Mouse (Mus musculus) ES-Bruce4 (cell line): ENCODE measurements around the gene Ing1. TPM values are rescaled to one million over a fixed set of nuclear protein-coding genes. Genes with fewer than 3 reads are reported as not detected.
"Not testable (repeated sequence)": the region's sequence is repeated elsewhere in the genome, so short reads cannot be mapped to it uniquely, and the experiment has no call there.

Experiments used
- H3K27ac ChIP-seq: 2 replicates; pipeline ENCODE4 v1.5.1; 2012; ENCODE audit warnings: low read length, inconsistent platforms; ENCODE audit not compliant: insufficient read depth
- H3K27me3 ChIP-seq: 2 replicates; pipeline ENCODE4 v1.6.1; 2012; ENCODE audit warnings: mild to moderate bottlenecking, low read length, inconsistent platforms; ENCODE audit not compliant: control insufficient read depth, poor library complexity, insufficient read depth, severe bottlenecking
- H3K36me3 ChIP-seq: 2 replicates; pipeline ENCODE4 v1.6.1; 2012; ENCODE audit warnings: inconsistent platforms, mild to moderate bottlenecking, low read length, moderate library complexity; ENCODE audit not compliant: control insufficient read depth, poor library complexity, insufficient read depth, severe bottlenecking
- H3K4me1 ChIP-seq: one replicate; pipeline ENCODE4 v1.8.1; 2011; ENCODE audit warnings: low read length; ENCODE audit not compliant: control insufficient read depth, insufficient read depth
- H3K4me3 ChIP-seq: 2 replicates; pipeline ENCODE4 v1.5.1; 2011; ENCODE audit warnings: low read depth, mild to moderate bottlenecking, low read length
- H3K9ac ChIP-seq: 2 replicates; pipeline ENCODE4 v1.6.1; 2012; ENCODE audit warnings: low read depth, mild to moderate bottlenecking, inconsistent platforms; ENCODE audit not compliant: poor library complexity, severe bottlenecking
- H3K9me3 ChIP-seq: replicated peaks from 2 replicates; pipeline ENCODE4 v1.6.1; 2012; ENCODE audit warnings: mild to moderate bottlenecking, low read length, inconsistent platforms; ENCODE audit not compliant: control insufficient read depth, poor library complexity, insufficient read depth, severe bottlenecking
- CTCF ChIP-seq: IDR thresholded peaks from one replicate; pipeline ENCODE4 v1.8.1; 2011; ENCODE audit warnings: low read depth, low read length
- EP300 ChIP-seq: IDR thresholded peaks from 2 replicates; pipeline ENCODE4 v1.6.1; 2011; ENCODE audit warnings: low read depth, low read length; ENCODE audit not compliant: insufficient read depth
- POLR2A ChIP-seq: IDR thresholded peaks from one replicate; pipeline ENCODE4 v1.8.1; 2011; ENCODE audit warnings: low read length; ENCODE audit not compliant: insufficient read depth
- polyA plus RNA-seq: library from polyadenylated mRNA; stranded (reverse); fragments of >200 nt; gene quantifications from 2 replicates; pipeline ENCODE4 v1.2.4, GENCODE M21; 2011; ENCODE audit warnings: low read depth; ENCODE audit not compliant: missing spikeins, insufficient read depth, insufficient read length

Gene Ing1
- polyA plus RNA-seq, 1 experiment, result 59.1 TPM

DNA sequence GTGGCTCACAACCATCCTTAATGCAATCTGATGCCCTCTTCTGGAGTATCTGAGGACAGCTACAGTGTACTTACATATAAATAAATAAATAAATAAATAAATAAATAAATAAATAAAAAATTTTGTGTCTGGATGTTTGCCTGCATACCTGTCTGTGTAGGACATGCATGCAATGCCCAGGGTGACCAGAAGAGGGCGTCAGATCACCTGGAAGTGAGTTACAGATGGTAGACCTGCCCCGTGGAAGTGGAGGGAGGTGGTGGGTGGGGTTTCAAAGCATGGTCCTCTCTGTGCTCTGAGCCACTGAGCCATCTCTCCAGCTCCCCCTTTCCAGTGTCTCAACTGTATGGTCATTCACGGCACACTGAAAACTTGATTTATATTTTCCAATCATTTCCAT, 11.0 kb upstream of the Ing1 start:
- Histone ChIP-seq H3K9me3 (no peaks in the 10 kb centered on the region), H3K4me3 (no peak overlapping the region), H3K27me3 (no peaks in the 10 kb centered on the region), H3K9ac (no peak overlapping the region), H3K27ac (no peak overlapping the region), H3K36me3 (peaks cover 17% of the 10 kb centered on the region), H3K4me1 (no peaks in the 10 kb centered on the region)
- TF ChIP-seq POLR2A (no peak), CTCF (peak; percentile 86)

DNA sequence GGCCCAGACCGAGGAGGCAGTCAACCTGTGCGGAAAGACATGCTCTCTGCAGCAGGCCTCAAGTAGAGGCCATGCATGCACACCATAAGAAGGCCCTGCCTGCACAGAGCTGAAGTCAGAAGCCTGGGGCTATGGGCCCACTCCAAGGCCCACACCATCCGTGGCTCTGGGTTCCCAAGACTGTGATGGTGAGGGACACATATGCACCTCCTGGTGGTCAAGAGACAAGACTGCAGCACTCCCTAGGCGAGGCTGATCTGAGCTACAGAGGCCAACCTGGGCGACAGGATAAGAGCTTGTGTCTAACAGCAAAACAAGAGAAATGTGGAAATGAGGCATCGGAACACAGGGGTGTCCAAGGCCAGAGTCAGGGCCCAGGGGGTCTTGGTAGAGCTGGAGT, 8.3 kb upstream of the Ing1 start:
- Histone ChIP-seq H3K9me3 (no peaks in the 10 kb centered on the region), H3K27me3 (no peaks in the 10 kb centered on the region), H3K27ac (no peak overlapping the region), H3K4me3 (no peak overlapping the region), H3K36me3 (peaks cover 11% of the 10 kb centered on the region), H3K4me1 (no peaks in the 10 kb centered on the region), H3K9ac (no peak overlapping the region)
- no peak for TF ChIP-seq EP300
- peak; percentile 73 for TF ChIP-seq CTCF

DNA sequence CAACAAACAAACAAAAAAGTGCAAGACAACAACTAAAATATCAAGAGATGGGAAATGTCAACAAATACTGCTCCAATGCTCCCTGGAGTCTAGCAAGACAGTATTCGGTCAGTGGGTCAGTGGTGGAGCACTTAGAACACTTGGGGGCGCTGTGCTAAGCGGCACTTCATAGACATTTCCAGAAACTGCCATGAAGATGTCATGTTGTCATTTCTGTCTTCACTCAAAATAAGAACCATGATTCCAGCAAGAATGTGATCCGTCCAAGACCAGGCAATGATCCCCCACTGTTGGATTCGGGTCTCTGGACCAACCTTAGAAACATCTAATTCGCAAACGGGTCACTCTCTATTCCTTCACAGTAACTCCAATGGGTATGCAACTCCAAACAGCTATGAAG, 5.7 kb upstream of the Ing1 start:
- H3K27ac ChIP-seq, result peak overlapping the region; percentile 29; the same call in 1 of the 2 replicates

DNA sequence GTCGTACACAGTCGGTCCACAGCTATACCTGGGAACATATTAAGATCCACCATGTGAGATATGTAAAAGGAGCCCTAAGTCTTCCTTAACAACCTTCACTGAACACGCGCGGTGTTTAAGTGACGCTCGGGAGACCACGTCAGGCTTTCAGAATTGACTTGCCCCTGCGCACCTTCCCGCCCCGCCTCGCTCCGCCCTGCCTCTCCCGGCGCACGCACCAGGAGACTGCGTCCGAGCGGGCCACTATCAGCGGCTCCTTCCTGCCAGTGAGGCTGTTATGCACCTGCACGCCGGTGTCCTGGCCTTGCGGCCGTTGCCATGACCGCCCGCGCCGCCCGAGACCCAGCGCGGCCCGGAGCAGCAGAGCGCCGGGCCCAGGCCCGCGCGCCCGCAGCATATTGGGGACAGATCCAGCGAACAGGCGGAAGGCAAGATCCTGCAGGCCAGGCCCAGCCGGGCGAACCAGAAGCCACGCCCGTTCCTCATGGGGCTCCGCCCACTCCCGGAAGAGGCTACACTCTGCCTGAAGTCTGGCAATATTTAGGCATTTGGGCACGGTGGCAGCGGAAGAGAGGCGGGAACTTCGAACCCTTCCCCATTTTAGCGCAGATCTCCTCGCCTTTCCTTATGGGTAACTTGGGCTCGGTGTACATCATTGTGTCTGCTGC, 5.0 kb upstream of the Ing1 start, which contains the start of gene Cars2:
TSS of gene Cars2 (minus strand) at position 503 of the 668 bp plus-strand sequence.
- TF ChIP-seq CTCF (no peak), POLR2A (peak; percentile 90)
- Histone ChIP-seq H3K27me3 (no peaks in the 10 kb centered on the region), H3K27ac (peak within 1 kb of the TSS; percentile 70), H3K36me3 (0 out of 2 replicates have a peak, but pooled peaks cover 4% of the 10 kb centered on the region), H3K4me3 (peak within 1 kb of the TSS; percentile 81), H3K9me3 (no peaks in the 10 kb centered on the region), H3K4me1 (no peaks in the 10 kb centered on the region), H3K9ac (peak within 1 kb of the TSS; percentile 70)

More for the DNA sequence above, 5.7 kb upstream of the Ing1 start:
- Histone ChIP-seq H3K27me3 (no peaks in the 10 kb centered on the region), H3K4me3 (peak overlapping the region; percentile 75), H3K9ac (peak overlapping the region; percentile 70), H3K4me1 (no peaks in the 10 kb centered on the region), H3K36me3 (peaks cover 7% of the 10 kb centered on the region; the same call in 1 of the 2 replicates), H3K9me3 (no peaks in the 10 kb centered on the region)
- TF ChIP-seq EP300, result no peak
- peak; percentile 76 for TF ChIP-seq CTCF

DNA sequence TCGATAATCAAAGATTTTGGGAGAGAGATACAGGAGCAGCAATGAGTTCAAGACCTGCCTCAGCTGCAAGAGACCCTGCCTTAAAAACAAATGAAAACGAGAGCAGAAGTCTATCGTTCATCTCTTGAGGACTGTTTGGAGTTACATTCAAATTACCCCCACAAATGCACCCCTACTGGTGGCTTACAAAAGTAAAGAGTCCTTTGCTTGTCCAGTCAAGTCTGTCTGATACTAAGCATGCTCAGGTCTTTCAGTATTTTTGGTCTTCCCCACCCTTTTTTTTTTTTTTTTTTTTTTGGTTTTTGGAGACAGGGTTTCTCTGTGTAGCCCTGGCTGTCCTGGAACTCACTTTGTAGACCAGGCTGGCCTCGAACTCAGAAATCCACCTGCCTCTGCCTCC, 3.9 kb upstream of the Ing1 start:
- H3K4me1 ChIP-seq, H3K4me3 ChIP-seq, H3K9me3 ChIP-seq, H3K36me3 ChIP-seq, H3K27ac ChIP-seq, H3K27me3 ChIP-seq: not testable (repeated sequence)
- H3K9ac ChIP-seq, result peak overlapping the region; percentile 70; the same call in 1 of the 2 replicates

DNA sequence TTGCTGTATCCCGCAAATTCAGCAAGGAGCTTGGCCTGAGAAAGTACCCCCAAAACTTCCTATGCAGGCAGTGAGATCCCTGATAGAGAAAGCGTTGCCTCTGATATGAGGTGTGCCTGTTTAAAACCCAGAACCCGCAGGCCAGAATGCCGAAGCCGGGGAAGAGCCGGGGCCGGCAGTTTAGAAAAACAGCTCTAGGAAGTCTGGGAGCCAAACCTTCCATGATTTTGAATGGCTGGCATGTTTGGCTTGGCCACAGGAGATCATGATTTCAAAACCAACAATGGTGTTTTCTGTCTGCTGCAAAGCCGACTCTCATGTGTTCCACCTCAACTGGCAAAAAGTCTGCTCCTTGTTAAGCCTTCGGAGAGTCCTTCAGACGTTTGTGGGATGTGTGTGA, 3.0 kb upstream of the Ing1 start:
- no peaks in the 10 kb centered on the region for H3K4me1 ChIP-seq
- no peak overlapping the region for H3K4me3 ChIP-seq
- H3K9me3 ChIP-seq, result no peaks in the 10 kb centered on the region
- TF ChIP-seq POLR2A (no peak), EP300 (no peak), CTCF (no peak)
- no peaks in the 10 kb centered on the region for H3K27me3 ChIP-seq
- H3K9ac ChIP-seq, result 0 out of 2 replicates have a peak overlapping the region, but pooled peaks have one; percentile 13
- no peaks in the 10 kb centered on the region for H3K36me3 ChIP-seq
- no peak overlapping the region for H3K27ac ChIP-seq
